Mouse (Mus musculus) MEL (cell line): ENCODE results near the gene Fam114a1. TPM values are rescaled to one million over a fixed set of nuclear protein-coding genes. Genes with fewer than 3 reads are reported as not detected.
A peak's percentile ranks its signal among the peaks of the same experiment; 100 is the strongest.

ENCODE experiments used
- DNase-seq: peaks from one replicate; pipeline ENCODE4 v3.0.0; 2011; ENCODE audit warnings: low read depth, low spot score
- H3K27ac ChIP-seq: 2 replicates; pipeline ENCODE4 v1.5.1; 2012; ENCODE audit warnings: low read depth, mild to moderate bottlenecking, control low read depth, low read length, moderate library complexity; ENCODE audit not compliant: control insufficient read depth
- H3K27me3 ChIP-seq, 2 experiments: fragments of 150-350 bp in 1 of 2; sonication (generic) in 1 of 2; 2 replicates each; pipeline ENCODE4 v1.6.1; 2012; ENCODE audit warnings: low read length in 2 of 2, mild to moderate bottlenecking in 2 of 2, improper control_type of control experiment in 1 of 2, moderate library complexity in 1 of 2; ENCODE audit not compliant: insufficient read depth in 2 of 2, control insufficient read depth in 1 of 2
- H3K36me3 ChIP-seq, 2 experiments: 2 replicates each; pipeline ENCODE4 v1.6.1; 2012 to 2014; ENCODE audit warnings: low read length in 2 of 2, improper control_type of control experiment in 1 of 2, inconsistent platforms in 1 of 2, mild to moderate bottlenecking in 1 of 2; ENCODE audit not compliant: insufficient read depth in 2 of 2, control insufficient read depth in 1 of 2
- H3K4me1 ChIP-seq, 2 experiments: fragments of 150-350 bp in 1 of 2; sonication (generic) in 1 of 2; 2 replicates each; pipeline ENCODE4 v1.6.1; 2012; ENCODE audit warnings: low read length in 2 of 2, improper control_type of control experiment in 1 of 2, mild to moderate bottlenecking in 1 of 2; ENCODE audit not compliant: insufficient read depth in 2 of 2, control insufficient read depth in 1 of 2
- H3K4me3 ChIP-seq, 2 experiments: fragments of 150-350 bp in 1 of 2; sonication (generic) in 1 of 2; 2 replicates each; pipeline ENCODE4 v1.5.1; 2012; ENCODE audit warnings: low read depth in 2 of 2, low read length in 2 of 2, mild to moderate bottlenecking in 2 of 2, moderate library complexity in 2 of 2, control low read depth in 1 of 2, improper control_type of control experiment in 1 of 2; ENCODE audit not compliant: control insufficient read depth in 1 of 2, insufficient read depth in 1 of 2
- H3K79me2 ChIP-seq: 2 replicates; pipeline ENCODE4 v1.6.1; 2012; ENCODE audit warnings: mild to moderate bottlenecking, low read length, moderate library complexity; ENCODE audit not compliant: control insufficient read depth, poor library complexity, insufficient read depth
- H3K9ac ChIP-seq: 2 replicates; pipeline ENCODE4 v1.6.1; 2012; ENCODE audit warnings: low read depth, mild to moderate bottlenecking, control low read depth, low read length, moderate library complexity; ENCODE audit not compliant: control insufficient read depth, poor library complexity, severe bottlenecking
- H3K9me3 ChIP-seq: fragments of 150-350 bp; sonication (generic); replicated peaks from 2 replicates; pipeline ENCODE4 v1.6.1; 2012; ENCODE audit warnings: mild to moderate bottlenecking, low read length, improper control_type of control experiment, moderate library complexity; ENCODE audit not compliant: insufficient read depth
- CHD1 ChIP-seq: IDR thresholded peaks from 2 replicates; pipeline ENCODE4 v1.6.1; 2012; ENCODE audit warnings: low read depth, mild to moderate bottlenecking, inconsistent platforms, low read length, improper control_type of control experiment
- ELF1 ChIP-seq: IDR thresholded peaks from 2 replicates; pipeline ENCODE4 v1.6.1; 2014; ENCODE audit warnings: low read depth, mild to moderate bottlenecking, inconsistent platforms, low read length, improper control_type of control experiment, moderate library complexity
- EP300 ChIP-seq, 2 experiments: IDR thresholded peaks; 2 replicates each; pipeline ENCODE4 v1.6.1; 2011; ENCODE audit warnings: improper control_type of control experiment in 2 of 2, low read length in 2 of 2, low read depth in 1 of 2, mild to moderate bottlenecking in 1 of 2
- ETS1 ChIP-seq: IDR thresholded peaks from 2 replicates; pipeline ENCODE4 v1.6.1; 2012; ENCODE audit warnings: low read depth, mild to moderate bottlenecking, inconsistent platforms, low read length, improper control_type of control experiment, moderate library complexity
- GABPA ChIP-seq: IDR thresholded peaks from 2 replicates; pipeline ENCODE4 v1.6.1; 2012; ENCODE audit warnings: low read depth, mild to moderate bottlenecking, inconsistent platforms, low read length, improper control_type of control experiment, moderate library complexity
- JUND ChIP-seq: IDR thresholded peaks from 2 replicates; pipeline ENCODE4 v1.6.1; 2011; ENCODE audit warnings: low read depth, mild to moderate bottlenecking, improper control_type of control experiment, low read length
- KAT2A ChIP-seq: conservative IDR thresholded peaks from 2 replicates; pipeline ENCODE4 v1.6.1; 2012; ENCODE audit warnings: low read depth, low read length, improper control_type of control experiment, inconsistent platforms
- MAFK ChIP-seq: IDR thresholded peaks from 2 replicates; pipeline ENCODE4 v1.6.1; 2011; ENCODE audit warnings: low read depth, mild to moderate bottlenecking, low read length, improper control_type of control experiment, borderline replicate concordance
- MEF2A ChIP-seq: IDR thresholded peaks from 2 replicates; pipeline ENCODE4 v1.6.1; 2014; ENCODE audit warnings: low read depth, mild to moderate bottlenecking, inconsistent platforms, low read length, improper control_type of control experiment; ENCODE audit not compliant: poor library complexity, insufficient replicate concordance, severe bottlenecking; ENCODE audit errors: extremely low read depth
- MYB ChIP-seq: IDR thresholded peaks from 2 replicates; pipeline ENCODE4 v1.6.1; 2011; ENCODE audit warnings: mild to moderate bottlenecking, low read depth, low read length, improper control_type of control experiment
- POLR2A ChIP-seq, 2 experiments: IDR thresholded peaks; 2 replicates each; pipeline ENCODE4 v1.6.1; 2011 to 2012; ENCODE audit warnings: low read length in 2 of 2, mild to moderate bottlenecking in 2 of 2, control low read depth in 1 of 2, improper control_type of control experiment in 1 of 2, low read depth in 1 of 2, moderate library complexity in 1 of 2; ENCODE audit not compliant: control insufficient read depth in 1 of 2, insufficient read depth in 1 of 2, poor library complexity in 1 of 2
- POLR2AphosphoS2 ChIP-seq: IDR thresholded peaks from 2 replicates; pipeline ENCODE4 v1.6.1; 2011; ENCODE audit warnings: low read length, improper control_type of control experiment
- RAD21 ChIP-seq: IDR thresholded peaks from 2 replicates; pipeline ENCODE4 v1.6.1; 2011; ENCODE audit warnings: mild to moderate bottlenecking, low read depth, low read length, improper control_type of control experiment
- RCOR1 ChIP-seq: IDR thresholded peaks from 2 replicates; pipeline ENCODE4 v1.6.1; 2012; ENCODE audit warnings: low read depth, mild to moderate bottlenecking, inconsistent platforms, low read length, improper control_type of control experiment
- TBP ChIP-seq: IDR thresholded peaks from 2 replicates; pipeline ENCODE4 v1.8.0; 2011; ENCODE audit warnings: low read depth, low read length, improper control_type of control experiment
- UBTF ChIP-seq: IDR thresholded peaks from 2 replicates; pipeline ENCODE4 v1.6.1; 2012; ENCODE audit warnings: low read depth, mild to moderate bottlenecking, inconsistent platforms, low read length, improper control_type of control experiment, moderate library complexity, borderline replicate concordance; ENCODE audit not compliant: insufficient read depth
- USF2 ChIP-seq, 2 experiments: IDR thresholded peaks; 2 replicates each; pipeline ENCODE4 v1.6.1; 2011 to 2012; ENCODE audit warnings: improper control_type of control experiment in 2 of 2, low read length in 2 of 2, borderline replicate concordance in 1 of 2, inconsistent platforms in 1 of 2, low read depth in 1 of 2, mild to moderate bottlenecking in 1 of 2; ENCODE audit not compliant: insufficient read depth in 1 of 2
- ZC3H11A ChIP-seq: IDR thresholded peaks from 2 replicates; pipeline ENCODE4 v1.6.1; 2012; ENCODE audit warnings: low read depth, mild to moderate bottlenecking, inconsistent platforms, low read length, improper control_type of control experiment
- ZKSCAN1 ChIP-seq: IDR thresholded peaks from 2 replicates; pipeline ENCODE4 v1.6.1; 2012; ENCODE audit warnings: low read depth, mild to moderate bottlenecking, inconsistent platforms, low read length, improper control_type of control experiment, moderate library complexity
- ZMIZ1 ChIP-seq: IDR thresholded peaks from 2 replicates; pipeline ENCODE4 v1.6.1; 2012; ENCODE audit warnings: low read depth, mild to moderate bottlenecking, inconsistent platforms, low read length, improper control_type of control experiment, moderate library complexity
- polyA plus RNA-seq, 2 experiments: library from polyadenylated mRNA; stranded (reverse) in 1 of 2; unstranded in 1 of 2; fragments of >175 nt in 1 of 2; fragments of >200 nt in 1 of 2; gene quantifications; 2 replicates each; pipeline versions ENCODE4 v1.2.1 to v1.2.4; 2012; ENCODE audit warnings: low replicate concordance in 2 of 2, low read depth in 1 of 2; ENCODE audit not compliant: insufficient read length in 2 of 2, insufficient read depth in 1 of 2, missing spikeins in 1 of 2
- total RNA-seq: library from RNA; depleted of rRNA; stranded (reverse); fragments of 300-350 nt; gene quantifications from 2 replicates; pipeline ENCODE4 v1.2.3, GENCODE M21; 2012

The Fam114a1 gene
- total and polyA plus RNA-seq, 3 experiments: 0.08 TPM; not detected in 2

GRCm38 (mm10) chr5:65076087-65076486 is 106.2 kb downstream of the Fam114a1 start (continued):
- TF ChIP-seq RAD21: peak; percentile 26

GRCm38 (mm10) chr5:65076748-65077147 is 106.9 kb downstream of the Fam114a1 start:
- Histone ChIP-seq H3K9ac (no peak overlapping the region), H3K79me2 (no peaks in the 10 kb centered on the region), H3K9me3 (no peaks in the 10 kb centered on the region), H3K27ac (no peak overlapping the region), H3K27me3 (no peaks in the 10 kb centered on the region), H3K36me3 (peaks cover 0 to 2% of the 10 kb centered on the region in 2 experiments; a peak in 1 of 4 replicates), H3K4me1 (no peaks in the 10 kb centered on the region), H3K4me3 (no peak overlapping the region)
- no peak for DNase-seq
- no peak for TF ChIP-seq EP300 (IDR thresholded peaks at IDR 0.05; ENCODE audit: low read depth in 1 of 2, low read length in 2 of 2)
- TF ChIP-seq UBTF: no peak
- TF ChIP-seq ETS1: no peak
- TF ChIP-seq ZKSCAN1: no peak
- TF ChIP-seq POLR2A (IDR thresholded peaks at IDR 0.05; ENCODE audit: control insufficient read depth in 1 of 2, insufficient read depth in 1 of 2, low read depth in 1 of 2, low read length in 2 of 2, poor library complexity in 1 of 2): no peak
- no peak for TF ChIP-seq GABPA
- TF ChIP-seq MYB: no peak
- no peak for TF ChIP-seq MEF2A
- no peak for TF ChIP-seq ZMIZ1
- no peak for TF ChIP-seq POLR2AphosphoS2
- no peak for TF ChIP-seq ELF1
- TF ChIP-seq MAFK: no peak
- no peak for TF ChIP-seq JUND
- TF ChIP-seq TBP: no peak
- TF ChIP-seq ZC3H11A: no peak
- no peak for TF ChIP-seq KAT2A
- no peak for TF ChIP-seq USF2 (IDR thresholded peaks at IDR 0.05; ENCODE audit: borderline replicate concordance in 1 of 2, insufficient read depth in 1 of 2, low read depth in 1 of 2, low read length in 2 of 2)
- TF ChIP-seq, all 39 proteins: peak for 0

- H3K36me3 ChIP-seq: peaks cover 0 to 2% of the 10 kb centered on the region in 2 experiments; a peak in 1 of 4 replicates
- no peaks in the 10 kb centered on the region for H3K79me2 ChIP-seq
- no peak overlapping the region for H3K27ac ChIP-seq
- H3K4me1 ChIP-seq: no peaks in the 10 kb centered on the region
- no peaks in the 10 kb centered on the region for H3K27me3 ChIP-seq
- H3K9me3 ChIP-seq: no peaks in the 10 kb centered on the region
- TF ChIP-seq TBP: no peak
- TF ChIP-seq ZMIZ1: no peak
- no peak for TF ChIP-seq RCOR1
- no peak for TF ChIP-seq CHD1
- no peak for TF ChIP-seq USF2 (IDR thresholded peaks at IDR 0.05; ENCODE audit: borderline replicate concordance in 1 of 2, insufficient read depth in 1 of 2, low read depth in 1 of 2, low read length in 2 of 2)
- peak; percentile 53; the same call in 1 of the 2 replicates for TF ChIP-seq MAFK
- DNase-seq: peak; percentile 34
- no peak overlapping the region for H3K4me3 ChIP-seq
- no peak overlapping the region for H3K9ac ChIP-seq
These were observed 108.2 kb downstream of the Fam114a1 start for GRCm38 (mm10) chr5:65078081-65078480.
